Mouse (Mus musculus): ENCODE data around the gene Cyp2r1.
"Not testable (repeated sequence)": the region's sequence is repeated elsewhere in the genome, so short reads cannot be mapped to it uniquely, and the experiment has no call there.

Cyp2r1 gene

DNA sequence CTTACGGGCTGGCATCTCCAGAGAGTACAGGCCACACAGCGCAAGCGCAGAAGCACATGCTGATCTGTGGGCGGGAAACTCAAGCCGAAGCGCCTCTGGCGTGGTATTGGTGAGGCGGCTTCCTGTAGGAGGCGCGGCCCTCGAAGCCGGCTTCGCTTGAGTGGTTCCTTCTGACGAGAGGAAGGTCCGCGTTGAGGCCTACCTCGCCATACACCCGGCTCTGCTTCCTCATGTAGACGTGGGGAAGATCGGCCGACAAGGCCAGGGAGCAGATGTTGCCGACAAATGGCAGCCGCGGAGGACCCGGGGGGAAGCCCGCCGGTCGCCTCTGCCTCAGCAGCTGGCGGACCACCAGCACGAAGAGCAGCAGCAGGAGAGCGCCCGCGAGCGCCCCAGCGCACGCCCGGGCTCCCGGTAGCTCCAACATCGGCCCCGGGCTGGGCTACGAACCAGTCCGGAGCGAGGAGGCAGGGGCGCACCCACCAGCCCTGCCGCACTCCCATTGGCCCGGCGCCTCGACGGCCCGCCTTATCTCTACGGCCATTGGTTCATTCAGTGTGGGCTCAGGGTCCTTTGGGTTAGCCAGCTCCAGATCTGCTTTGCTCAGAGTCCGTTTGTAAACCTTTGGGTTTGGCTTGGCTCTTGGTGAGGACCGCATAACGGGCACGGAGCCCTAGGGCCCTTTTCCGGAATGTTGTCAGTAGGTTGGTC, at the start of gene Cyp2r1:
TSS of gene Cyp2r1 (minus strand) at position 442 of the 711 bp plus-strand sequence.
- peak; percentile 92 to 94 for DNase-seq (ENCODE audit: low spot score in 2 of 2)

DNA sequence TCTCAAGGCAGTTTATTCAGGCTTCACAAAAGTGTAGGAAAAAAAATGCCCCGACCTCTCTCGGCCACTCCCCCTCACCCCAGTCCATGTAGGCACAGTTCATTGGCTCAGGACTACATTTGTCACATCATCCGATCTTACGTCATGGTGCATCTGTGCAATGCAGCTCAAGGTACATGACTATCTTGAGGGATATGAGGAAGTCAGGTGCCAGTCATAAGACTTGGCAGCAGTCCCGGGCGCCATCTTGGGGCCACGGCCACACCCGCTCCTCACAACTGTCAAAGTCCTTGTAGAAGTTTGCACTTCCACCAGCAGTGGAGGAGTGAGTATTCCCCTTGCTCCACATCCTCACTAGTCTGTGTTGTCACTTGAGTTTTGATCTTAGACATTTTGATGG, 31.6 kb upstream of the Cyp2r1 start:
- not testable (repeated sequence) for DNase-seq (ENCODE audit: low spot score in 2 of 2)

DNA sequence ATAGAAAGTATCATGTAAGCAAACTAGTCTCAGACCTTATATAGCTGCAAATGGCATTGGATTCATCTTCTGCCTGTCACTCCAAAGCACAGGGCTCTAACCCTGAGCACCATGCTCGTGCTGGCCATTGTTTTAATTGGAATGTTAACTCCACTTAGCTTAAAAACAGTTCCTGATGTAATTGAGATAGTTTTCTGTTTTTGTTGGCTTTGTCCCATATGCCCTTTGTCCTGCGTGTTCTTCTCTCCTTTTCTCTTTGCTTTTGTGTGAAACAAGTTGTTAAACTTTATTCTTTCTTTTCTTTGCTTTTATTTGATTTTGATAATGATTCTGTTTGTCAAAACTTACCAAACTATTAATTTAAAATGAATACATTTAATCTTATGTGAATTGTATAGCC, 19.7 kb upstream of the Cyp2r1 start:
- no peak for DNase-seq (ENCODE audit: low spot score in 2 of 2)

DNA sequence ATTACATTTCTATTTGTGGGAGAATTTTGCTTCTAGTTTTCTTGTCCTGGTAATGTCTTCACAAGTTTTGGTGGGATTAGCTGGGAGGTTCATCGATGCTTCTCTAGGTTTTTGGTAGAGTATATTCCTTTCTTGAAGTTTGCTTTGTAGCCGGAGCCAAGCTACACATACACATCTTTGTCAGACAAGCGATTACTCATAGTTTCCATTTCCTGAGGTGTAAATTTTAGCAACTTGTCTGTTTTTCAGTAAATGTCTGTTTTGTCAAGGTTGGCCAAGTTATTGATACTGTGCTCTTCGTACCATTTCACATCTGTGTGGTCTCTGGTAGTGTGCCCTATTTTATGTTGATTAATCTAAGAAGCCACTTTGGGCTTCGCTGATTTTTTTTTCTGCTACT, 18.4 kb upstream of the Cyp2r1 start:
- DNase-seq (ENCODE audit: low spot score in 2 of 2) = no peak

DNA sequence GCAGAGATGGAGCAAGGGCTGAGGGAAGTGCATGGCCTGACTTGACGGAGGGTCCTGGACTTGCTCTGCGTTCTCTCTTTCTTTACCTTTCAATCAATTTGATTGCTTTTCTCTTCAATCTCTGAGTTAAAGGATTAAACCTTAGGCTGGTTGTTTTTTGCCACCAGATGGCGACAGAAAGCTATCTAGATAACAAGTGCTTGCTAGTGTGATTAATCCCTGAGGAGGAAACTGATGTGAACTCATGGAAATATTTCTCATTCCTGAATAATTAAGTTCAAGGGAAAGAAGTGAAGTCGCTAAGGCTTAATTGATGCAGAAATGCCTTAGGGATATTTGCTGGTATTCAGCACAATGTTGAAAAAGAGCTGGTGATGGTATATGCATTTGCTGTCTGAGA, 17.7 kb upstream of the Cyp2r1 start:
- DNase-seq (ENCODE audit: low spot score in 2 of 2) = peak in 1 of 2 experiments; percentile 32

DNA sequence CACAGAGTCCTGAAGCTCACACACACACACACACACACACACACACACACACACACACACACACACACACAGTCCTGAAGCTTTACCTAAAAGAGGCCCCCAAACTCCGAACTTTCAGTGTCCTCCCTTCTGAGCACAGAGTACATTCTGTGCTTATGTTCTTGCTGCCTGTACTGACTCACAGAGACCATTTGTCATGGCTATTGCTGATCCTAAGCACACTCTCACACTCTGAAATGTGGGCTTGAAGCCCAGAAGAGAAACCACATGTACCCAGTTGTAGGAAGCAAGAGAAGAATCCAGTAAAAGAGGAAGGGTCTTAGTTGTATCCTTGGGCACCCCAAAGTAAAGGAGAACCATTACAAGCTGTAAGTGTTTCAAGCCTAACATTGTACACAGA, 14.9 kb upstream of the Cyp2r1 start:
- DNase-seq (ENCODE audit: low spot score in 2 of 2) = no peak

DNA sequence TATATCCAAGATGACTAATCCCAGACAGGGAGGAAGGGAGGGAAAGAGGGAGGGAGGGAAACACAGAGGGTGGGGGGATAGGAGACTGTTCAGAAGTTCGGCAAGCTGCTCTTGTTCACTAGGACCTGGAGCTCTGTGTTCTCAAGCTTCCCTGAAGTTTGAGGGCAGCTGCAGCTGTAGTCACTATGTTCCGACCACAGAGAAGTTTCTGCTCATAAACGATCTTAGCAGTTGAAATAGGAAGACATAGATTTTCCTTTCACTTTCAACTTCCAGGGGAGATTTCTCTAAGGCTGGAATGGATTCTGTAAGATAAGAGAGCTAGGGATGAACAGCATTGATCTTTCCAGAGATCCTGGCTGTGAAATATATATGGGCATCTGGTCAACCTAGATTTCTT, 14.2 kb upstream of the Cyp2r1 start:
- DNase-seq (ENCODE audit: low spot score in 2 of 2) = no peak

DNA sequence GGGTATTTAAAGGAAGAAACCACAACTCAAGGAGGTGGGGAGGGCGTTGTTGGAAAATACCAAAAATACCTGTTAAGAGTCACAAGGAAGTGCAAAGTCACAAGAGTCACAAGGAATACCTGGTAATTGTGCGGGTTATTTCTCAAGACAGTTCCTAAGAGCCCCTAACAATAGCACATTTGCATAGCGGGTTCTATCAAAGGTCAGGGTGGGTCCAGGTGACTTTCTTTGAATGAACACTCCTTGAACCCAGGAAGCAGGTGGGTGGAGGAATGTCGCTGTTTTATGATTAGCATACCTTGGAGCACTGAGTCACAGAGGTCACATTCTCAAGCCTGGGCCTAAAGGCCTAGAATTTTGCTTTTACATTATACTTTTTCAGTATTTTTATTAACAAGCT, 11.1 kb upstream of the Cyp2r1 start:
- not testable (repeated sequence) for DNase-seq (ENCODE audit: low spot score in 2 of 2)

DNA sequence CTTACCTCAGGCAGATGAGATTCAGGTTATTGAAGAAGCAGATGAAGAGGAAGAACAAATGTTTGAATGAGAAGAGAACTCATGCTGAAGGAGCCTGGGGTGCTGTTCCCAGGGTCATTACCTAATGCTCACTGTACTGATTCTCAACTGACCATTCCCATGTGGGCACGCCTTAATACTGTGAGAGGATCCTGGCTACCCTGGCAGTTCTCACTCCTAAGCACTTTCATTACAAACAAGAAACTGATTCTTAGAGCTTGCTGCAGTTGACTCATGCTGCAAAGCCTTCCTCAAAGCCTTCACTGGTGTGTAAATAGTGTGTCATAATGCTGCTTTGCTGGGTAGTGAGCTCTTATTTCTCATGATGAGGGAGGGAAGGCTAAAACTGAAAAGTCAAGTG, 26.6 kb downstream of the Cyp2r1 start:
- no peak for DNase-seq (ENCODE audit: low spot score in 2 of 2)

DNA sequence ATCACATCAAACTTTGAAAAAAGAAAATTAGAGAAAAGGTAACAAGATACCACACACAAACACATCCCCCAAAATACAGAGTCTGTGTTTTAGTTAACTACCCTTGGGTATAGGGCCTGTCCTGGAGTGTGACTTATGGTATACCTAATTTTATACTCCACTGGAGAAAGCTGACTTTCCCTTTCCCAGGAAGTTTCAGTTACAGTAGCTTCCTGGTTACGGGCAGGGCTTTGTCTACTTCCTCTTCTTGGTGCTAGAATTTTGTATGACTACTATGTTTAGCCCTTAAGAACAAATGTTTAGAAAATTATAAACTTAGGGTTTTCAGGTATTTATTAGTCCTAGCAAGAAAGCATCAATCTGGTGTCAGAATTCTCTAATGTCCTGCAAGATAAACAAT, 36.5 kb downstream of the Cyp2r1 start:
- peak; percentile 3 to 5 for DNase-seq (ENCODE audit: low spot score in 2 of 2)

DNA sequence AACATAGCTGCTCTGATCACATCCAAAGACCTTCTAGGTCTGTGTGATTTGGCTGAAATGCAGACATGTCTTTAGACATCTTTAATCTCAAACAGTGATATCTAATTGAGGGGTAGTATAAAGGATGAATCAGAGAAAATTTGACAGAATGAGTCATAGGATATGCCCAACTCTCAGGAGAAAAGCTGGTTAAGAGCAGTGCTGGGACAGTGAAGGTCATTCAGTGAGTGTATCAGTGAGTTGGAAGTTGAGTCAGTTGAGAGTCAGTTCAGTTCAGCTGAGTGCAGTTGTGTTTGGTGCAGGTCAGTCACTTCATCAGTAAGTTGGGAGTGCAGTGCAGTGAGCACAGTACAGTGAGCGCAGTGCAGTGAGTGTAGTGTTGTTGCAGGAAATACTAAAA, 42.6 kb downstream of the Cyp2r1 start:
- DNase-seq (ENCODE audit: low spot score in 2 of 2) = no peak

DNA sequence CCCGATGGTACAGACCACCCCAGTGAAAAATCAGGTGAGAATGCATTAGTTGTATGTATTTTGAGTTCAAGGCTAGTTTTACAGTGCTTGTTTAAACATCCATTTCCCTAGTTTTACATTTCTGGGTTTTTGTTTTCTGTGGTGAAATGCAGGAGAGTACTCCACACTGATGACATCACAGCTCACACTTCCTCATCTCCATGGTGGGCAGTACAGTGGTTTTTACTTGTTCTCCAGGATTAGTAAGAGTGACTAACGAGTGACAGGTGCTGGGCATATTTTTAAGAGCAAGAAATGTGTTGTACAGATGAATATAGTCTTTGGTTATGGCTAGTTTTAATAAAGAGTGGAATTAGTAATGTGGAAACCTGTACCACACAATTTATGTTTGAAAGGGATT, 53.9 kb downstream of the Cyp2r1 start:
- DNase-seq (ENCODE audit: low spot score in 2 of 2) = no peak

Data from heart, adult 9 months (tissue).